Mouse (Mus musculus): ENCODE data around the gene Pi16.
"Not testable (repeated sequence)": the region's sequence is repeated elsewhere in the genome, so short reads cannot be mapped to it uniquely, and the experiment has no call there.

Gene Pi16

GRCm38 (mm10) chr17:29330671-29331410 lies 13.4 kb downstream of the Pi16 start:
- DNase-seq: peak; percentile 84

- DNase-seq: no peak
Observed at GRCm38 (mm10) chr17:29332186-29332685, 14.8 kb downstream of the Pi16 start.

DNA sequence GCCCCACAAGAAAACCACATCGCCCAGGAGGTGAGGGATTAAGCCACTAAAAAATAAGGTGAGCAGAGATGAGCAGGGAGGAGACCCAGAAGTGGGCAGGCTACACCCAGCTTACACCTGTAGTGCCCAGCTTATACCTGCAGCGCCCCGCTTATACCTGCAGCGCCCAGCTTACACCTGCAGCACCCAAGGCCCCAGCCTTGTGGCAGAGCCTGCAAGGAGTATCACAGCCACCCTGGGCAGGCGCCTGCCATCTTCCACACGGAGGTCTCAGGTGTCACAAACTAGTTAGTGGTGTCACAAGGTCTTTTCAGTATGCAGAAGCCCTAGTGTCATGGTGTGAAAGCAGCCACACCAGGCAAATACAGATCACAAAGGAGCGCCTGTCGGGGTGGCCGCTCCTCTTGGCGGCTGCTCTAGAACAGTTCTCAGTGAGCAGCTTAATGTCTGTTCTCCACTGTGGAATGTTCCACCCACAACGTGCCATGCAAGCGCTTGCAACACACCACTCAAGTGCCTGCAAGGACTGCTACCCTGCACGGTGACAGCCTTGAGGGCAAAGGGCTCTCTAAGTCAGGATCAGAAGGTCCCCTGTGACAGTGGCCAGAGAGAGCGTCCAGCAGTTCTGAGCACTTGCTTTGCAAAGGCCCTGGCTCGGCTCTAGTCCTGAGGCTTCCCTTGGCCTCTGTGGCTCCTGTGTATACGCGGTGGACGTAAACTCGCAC lies 18.9 kb downstream of the Pi16 start:
- no peak for DNase-seq

- DNase-seq: no peak
Observed at GRCm38 (mm10) chr17:29337979-29338823, 20.7 kb downstream of the Pi16 start.

GRCm38 (mm10) chr17:29339170-29339768 lies 21.8 kb downstream of the Pi16 start:
- DNase-seq: no peak

DNA sequence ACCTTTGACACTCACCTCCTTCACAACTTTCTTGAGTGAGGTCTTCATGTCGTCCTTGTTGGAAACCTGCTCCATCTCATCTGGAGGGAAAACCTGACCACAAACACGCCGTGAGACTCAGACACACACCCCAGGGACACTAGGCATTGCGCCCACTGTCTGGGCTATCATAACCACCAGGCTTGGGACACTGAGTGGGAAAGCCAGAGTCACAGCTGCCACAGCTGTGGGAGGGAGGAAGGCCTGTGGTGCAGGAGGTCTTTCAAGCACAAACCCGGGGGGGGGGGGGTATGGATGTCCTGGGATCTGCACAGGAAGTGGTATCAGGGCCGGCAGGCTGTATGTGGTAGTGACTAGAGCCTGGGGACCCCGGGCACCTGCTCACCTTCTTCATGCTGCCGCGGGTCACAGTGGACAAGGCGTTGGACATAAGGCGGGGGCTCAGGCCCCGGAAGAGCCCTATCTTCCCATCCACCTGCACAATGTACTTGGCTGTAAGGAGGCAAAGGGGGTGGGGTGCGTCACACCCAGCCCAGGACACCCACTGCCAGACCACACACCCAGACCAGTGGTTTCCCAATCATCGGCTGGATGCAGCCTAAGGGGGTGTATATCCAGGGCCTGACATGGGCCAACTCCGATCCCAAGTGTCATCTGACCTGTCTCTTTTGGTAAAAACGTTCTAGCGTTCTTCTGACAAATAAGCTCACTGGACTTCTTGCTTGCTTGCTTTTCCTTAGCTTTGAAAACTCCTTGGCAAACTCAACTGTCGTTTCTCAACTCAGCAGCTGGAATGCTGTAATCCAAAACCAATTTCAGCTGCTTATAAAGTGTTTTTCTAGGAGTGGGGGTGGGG lies 23.2 kb downstream of the Pi16 start:
- no peak for DNase-seq

GRCm38 (mm10) chr17:29341591-29342003 lies 24.1 kb downstream of the Pi16 start:
- no peak for DNase-seq

DNA sequence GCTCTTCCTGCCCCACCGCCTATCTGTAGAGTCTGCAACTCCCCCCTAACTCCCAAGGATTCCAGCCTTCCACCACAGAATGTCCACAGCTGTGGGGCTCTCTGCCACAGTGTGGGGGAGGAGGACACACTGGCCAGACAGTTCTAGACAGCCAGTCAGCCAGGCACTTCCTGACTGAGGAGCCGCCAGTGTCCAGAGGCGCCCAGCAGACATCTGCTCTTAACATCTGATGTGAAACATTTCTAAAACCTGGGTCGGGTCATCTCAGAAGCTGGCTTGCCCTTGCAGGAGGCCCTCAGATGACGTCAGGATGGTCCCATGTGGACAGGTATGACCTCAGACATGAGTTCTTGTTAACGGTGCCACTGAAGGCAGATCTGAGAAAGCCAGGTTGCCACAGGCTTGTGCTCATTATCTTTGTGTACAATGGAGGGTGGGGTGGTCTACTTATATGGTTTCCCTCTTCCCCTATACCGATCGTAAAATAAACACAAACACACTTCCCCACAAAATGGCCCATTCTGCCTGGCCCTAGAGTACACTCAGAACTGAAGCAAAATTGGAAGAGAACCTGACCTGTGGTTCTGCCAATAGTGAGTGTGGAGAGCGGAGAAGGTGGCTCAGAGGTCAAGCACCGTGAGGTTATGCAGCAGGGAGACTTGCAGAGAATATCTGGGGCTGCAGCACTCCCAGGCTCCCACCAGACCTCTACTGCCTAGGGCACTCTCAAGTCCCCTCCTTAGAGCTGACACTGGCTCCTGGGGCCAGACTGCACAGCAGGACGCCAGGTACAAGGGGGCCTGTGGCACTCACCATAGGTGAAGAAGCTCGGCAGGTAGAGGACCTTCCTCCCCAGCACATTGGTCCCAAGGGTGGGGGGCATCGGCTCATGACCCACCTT lies 24.8 kb downstream of the Pi16 start:
- DNase-seq: no peak

GRCm38 (mm10) chr17:29343241-29343640 lies 25.8 kb downstream of the Pi16 start:
- DNase-seq: no peak

DNA sequence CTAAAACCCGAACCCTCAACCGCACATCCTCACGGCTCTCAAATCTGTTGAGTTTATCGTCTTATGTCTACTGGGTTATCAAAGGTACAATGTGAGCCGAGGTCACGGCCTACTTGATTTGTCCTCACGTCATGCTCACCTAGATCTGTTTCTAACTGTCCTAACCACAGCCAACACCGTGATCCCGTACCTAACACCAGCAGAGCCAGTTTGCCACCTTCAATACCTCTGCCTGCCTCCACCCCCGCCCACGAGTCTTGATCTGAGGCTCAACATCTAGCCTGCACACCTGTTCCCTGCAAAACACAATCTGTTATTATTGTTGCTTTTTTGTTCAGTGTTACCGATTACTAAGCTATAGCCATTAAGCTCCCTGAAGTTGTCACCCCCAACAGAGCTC lies 27.8 kb downstream of the Pi16 start:
- DNase-seq: no peak

- DNase-seq: peak; percentile 64
Observed at GRCm38 (mm10) chr17:29346496-29347125, 29.1 kb downstream of the Pi16 start.

GRCm38 (mm10) chr17:29347126-29347644 lies 29.7 kb downstream of the Pi16 start:
- DNase-seq: peak; percentile 66

- DNase-seq: peak; percentile 97
Observed at GRCm38 (mm10) chr17:29347645-29348256, 30.3 kb downstream of the Pi16 start, which contains the start of gene Mtch1. Gene Mtch1 (minus strand): TSS chr17:29347934.

DNA sequence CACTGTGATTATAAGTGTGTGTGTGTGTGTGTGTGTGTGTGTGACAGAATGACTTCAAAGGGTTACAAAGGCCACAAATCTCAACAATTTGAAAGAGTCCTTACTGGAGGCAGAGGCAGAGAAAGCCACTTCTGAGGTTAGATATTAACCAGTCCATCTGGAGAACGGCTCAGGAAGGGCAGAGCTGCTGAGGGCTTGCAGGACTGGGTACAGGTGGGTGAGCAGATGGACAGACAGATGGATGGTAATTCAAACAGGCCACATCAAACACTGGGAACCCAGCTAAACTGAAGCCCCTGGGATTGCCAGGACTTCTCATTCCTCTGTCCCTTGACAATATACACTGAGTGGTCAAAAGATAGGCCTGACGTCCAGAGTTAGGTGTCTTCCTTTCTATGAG lies 31.5 kb downstream of the Pi16 start:
- no peak for DNase-seq

DNA sequence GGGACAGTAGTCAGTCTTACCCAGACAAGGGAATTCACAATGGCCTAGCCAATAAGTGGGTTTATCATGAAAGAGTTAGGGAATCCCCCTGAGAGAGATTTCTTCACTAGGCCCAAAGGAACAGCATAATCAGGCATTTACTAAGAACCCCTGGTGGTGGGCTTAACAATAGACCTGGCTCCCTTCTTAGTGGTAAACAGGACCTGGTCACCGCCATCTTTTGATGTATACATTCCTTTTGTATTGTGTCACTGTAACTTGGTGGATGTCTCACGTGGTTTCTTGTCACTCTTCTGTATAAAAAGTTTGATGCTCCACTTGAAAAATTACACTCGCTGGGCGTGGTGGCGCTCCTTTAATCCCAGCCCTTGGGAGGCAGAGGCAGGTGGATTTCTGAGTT lies 33.6 kb downstream of the Pi16 start:
- not testable (repeated sequence) for DNase-seq

GRCm38 (mm10) chr17:29355461-29355840 lies 38.0 kb downstream of the Pi16 start:
- no peak for DNase-seq

GRCm38 (mm10) chr17:29355841-29356478 lies 38.5 kb downstream of the Pi16 start:
- DNase-seq: peak; percentile 61

DNA sequence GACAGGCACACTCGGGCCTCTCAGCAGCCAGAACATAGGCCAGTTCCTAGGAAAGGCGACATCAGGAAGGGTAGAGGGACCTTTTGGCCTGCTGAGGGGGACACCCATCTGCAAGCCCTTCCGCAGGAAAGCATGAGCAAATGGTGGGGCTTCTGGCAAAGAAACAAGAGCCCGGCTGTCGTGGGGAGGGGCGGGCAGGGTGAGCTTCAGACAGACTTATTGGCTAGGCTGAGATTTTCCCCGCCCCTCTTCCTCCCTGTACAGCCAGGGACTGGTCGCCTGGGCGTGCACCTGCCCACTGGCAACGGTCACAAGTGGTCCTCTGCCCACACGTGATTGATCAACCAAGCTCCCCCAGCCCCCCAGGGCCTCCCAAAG lies 39.0 kb downstream of the Pi16 start:
- DNase-seq: no peak

DNA sequence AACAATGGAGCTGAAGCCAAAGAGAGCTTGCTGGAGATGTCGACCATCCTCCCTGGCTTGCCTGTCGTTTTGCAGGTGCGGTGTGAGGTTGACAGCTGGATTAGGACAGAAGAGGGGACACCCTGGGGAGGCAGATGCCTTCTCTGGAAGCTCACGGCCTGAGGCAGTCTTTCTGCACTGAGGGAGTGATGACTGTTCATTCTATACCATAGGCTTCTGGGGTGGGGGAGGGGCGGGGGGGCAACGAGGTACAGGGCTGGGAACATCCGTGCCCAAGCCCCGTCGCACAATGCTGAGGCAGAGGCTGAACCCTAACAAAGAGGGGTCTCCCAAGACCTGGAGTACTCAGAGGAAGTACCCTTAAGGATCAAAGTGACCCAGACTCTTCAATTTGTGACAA lies 39.4 kb downstream of the Pi16 start:
- no peak for DNase-seq
